Mouse (Mus musculus): ENCODE data around the gene Pigu. TPM values are rescaled to one million over a fixed set of nuclear protein-coding genes. Genes with fewer than 3 reads are reported as not detected.
A peak's percentile ranks its signal among the peaks of the same experiment; 100 is the strongest.

The Pigu gene
- polyA plus RNA-seq (2014; fragmentation: Nextera tagmentation; extraction: Ambion mirVana): 56.1 and 58.0 TPM in 2 replicates

GRCm38 (mm10) chr2:155356971-155357591 lies at the start of gene Pigu:
Gene Pigu (minus strand): TSS chr2:155357430.
- ATAC-seq (ENCODE audit: insufficient read depth, low FRiP score, low TSS enrichment) (peak; percentile 98), DNase-seq (ENCODE audit: low spot score) (peak; percentile 93)
- WGBS: under 1% methylated on average over 38 of the region's 38 CpGs
- H3K4me1 ChIP-seq (ENCODE audit: control insufficient read depth, insufficient read depth, low read length): no peaks in the 10 kb centered on the region; the same call in 1 of the 2 replicates
- no peaks in the 10 kb centered on the region for H3K9me3 ChIP-seq (ENCODE audit: control insufficient read depth, low read length)
- H3K27me3 ChIP-seq (ENCODE audit: control insufficient read depth, insufficient read depth, low read length): no peaks in the 10 kb centered on the region
- H3K27ac ChIP-seq (ENCODE audit: low read depth, low read length): no peak within 1 kb of the TSS
- peak within 1 kb of the TSS; percentile 64 for H3K9ac ChIP-seq (ENCODE audit: low read length)
- H3K4me3 ChIP-seq (ENCODE audit: low read depth, low read length): peak within 1 kb of the TSS; percentile 63
- peak within 1 kb of the TSS; percentile 44 for H3K4me2 ChIP-seq (ENCODE audit: low read depth)
- no peaks in the 10 kb centered on the region for H3K36me3 ChIP-seq (ENCODE audit: control insufficient read depth, insufficient read depth, low read length)

DNA sequence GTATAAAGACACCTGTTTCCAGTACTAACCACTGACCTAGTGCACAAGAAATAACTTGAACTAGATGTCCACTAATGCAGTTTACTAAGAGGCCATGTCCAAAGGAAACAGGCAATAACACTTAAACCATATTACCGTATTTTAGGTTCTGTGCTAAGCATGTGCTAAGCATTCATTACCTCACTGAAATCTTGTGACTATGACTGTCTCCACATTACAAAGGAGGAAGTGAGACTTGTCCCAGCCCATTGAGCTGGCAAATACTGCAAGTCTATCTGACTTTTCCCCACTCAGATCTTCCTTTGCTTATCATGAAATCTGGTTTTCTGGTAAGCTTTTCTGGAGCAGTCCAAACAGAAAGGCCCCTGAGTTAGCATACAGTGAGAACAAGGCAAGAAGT lies 47.4 kb upstream of the Pigu start:
- DNase-seq (ENCODE audit: low spot score): no peak
- Histone ChIP-seq H3K9ac (ENCODE audit: low read length) (no peak overlapping the region), H3K36me3 (ENCODE audit: control insufficient read depth, insufficient read depth, low read length) (peaks cover 7% of the 10 kb centered on the region), H3K4me1 (ENCODE audit: control insufficient read depth, insufficient read depth, low read length) (no peaks in the 10 kb centered on the region), H3K9me3 (ENCODE audit: control insufficient read depth, low read length) (no peaks in the 10 kb centered on the region), H3K4me3 (ENCODE audit: low read depth, low read length) (no peak overlapping the region), H3K4me2 (ENCODE audit: low read depth) (no peak overlapping the region), H3K27me3 (ENCODE audit: control insufficient read depth, insufficient read depth, low read length) (no peaks in the 10 kb centered on the region), H3K27ac (ENCODE audit: low read depth, low read length) (no peak overlapping the region)
- 91% methylated on average over 1 of the region's 1 CpGs for WGBS
- ATAC-seq (ENCODE audit: insufficient read depth, low FRiP score, low TSS enrichment): no peak

DNA sequence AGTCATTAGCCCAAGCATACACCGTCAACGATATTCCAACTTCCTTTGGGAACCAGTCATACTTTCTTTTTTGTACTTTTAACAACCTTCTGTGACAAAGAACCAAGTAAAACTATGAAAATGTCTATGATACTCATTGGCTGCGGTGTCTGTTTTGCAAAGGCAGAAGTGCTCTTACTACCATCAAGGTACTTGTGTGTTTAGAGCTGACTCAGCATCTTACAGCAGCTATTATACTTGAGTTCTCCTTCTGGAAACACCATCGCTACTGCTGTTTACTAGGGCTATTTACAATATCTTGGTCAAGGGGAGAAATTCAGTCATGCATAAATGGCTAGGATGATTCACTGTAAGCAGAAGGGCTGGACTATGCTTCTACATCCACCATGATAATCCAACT lies 44.7 kb upstream of the Pigu start:
- H3K4me2 ChIP-seq (ENCODE audit: low read depth): no peak overlapping the region
- no peak overlapping the region for H3K9ac ChIP-seq (ENCODE audit: low read length)
- DNase-seq (ENCODE audit: low spot score) (no peak), ATAC-seq (ENCODE audit: insufficient read depth, low FRiP score, low TSS enrichment) (no peak)
- H3K9me3 ChIP-seq (ENCODE audit: control insufficient read depth, low read length): no peaks in the 10 kb centered on the region
- WGBS: 96% methylated on average over 4 of the region's 4 CpGs
- no peaks in the 10 kb centered on the region for H3K4me1 ChIP-seq (ENCODE audit: control insufficient read depth, insufficient read depth, low read length)
- peaks cover 12% of the 10 kb centered on the region for H3K36me3 ChIP-seq (ENCODE audit: control insufficient read depth, insufficient read depth, low read length)
- no peak overlapping the region for H3K27ac ChIP-seq (ENCODE audit: low read depth, low read length)
- H3K4me3 ChIP-seq (ENCODE audit: low read depth, low read length): no peak overlapping the region
- H3K27me3 ChIP-seq (ENCODE audit: control insufficient read depth, insufficient read depth, low read length): no peaks in the 10 kb centered on the region

- H3K4me3 ChIP-seq (ENCODE audit: low read depth, low read length): no peak overlapping the region
- H3K9ac ChIP-seq (ENCODE audit: low read length): no peak overlapping the region
- H3K27me3 ChIP-seq (ENCODE audit: control insufficient read depth, insufficient read depth, low read length): no peaks in the 10 kb centered on the region
- no peaks in the 10 kb centered on the region for H3K4me1 ChIP-seq (ENCODE audit: control insufficient read depth, insufficient read depth, low read length)
- no peaks in the 10 kb centered on the region for H3K9me3 ChIP-seq (ENCODE audit: control insufficient read depth, low read length)
- no peak overlapping the region for H3K4me2 ChIP-seq (ENCODE audit: low read depth)
- H3K27ac ChIP-seq (ENCODE audit: low read depth, low read length): no peak overlapping the region
- DNase-seq (ENCODE audit: low spot score): no peak
- no peak for ATAC-seq (ENCODE audit: insufficient read depth, low FRiP score, low TSS enrichment)
- peaks cover 5% of the 10 kb centered on the region for H3K36me3 ChIP-seq (ENCODE audit: control insufficient read depth, insufficient read depth, low read length)
These were observed 43.0 kb upstream of the Pigu start for GRCm38 (mm10) chr2:155400276-155400675.

DNA sequence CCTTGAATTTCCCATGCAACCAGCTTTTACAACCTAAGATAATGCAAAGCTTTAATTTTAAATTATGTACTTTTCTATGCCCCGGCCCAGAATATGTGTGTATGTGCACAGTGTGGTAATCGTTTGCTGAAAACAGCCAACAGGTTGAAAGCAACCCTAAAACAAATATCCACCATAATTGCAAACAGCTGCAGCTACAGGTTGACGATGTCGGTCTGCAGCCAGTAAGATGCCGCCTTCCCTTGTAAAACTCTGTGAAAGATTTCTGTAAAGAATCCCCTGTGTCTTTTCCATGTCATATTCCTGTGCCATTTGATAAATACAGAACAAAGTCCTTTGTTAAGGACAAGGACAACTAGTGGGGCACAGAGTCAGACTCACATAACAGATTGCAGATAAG lies 37.4 kb upstream of the Pigu start:
- Histone ChIP-seq H3K36me3 (ENCODE audit: control insufficient read depth, insufficient read depth, low read length) (peaks cover 5% of the 10 kb centered on the region; the same call in 1 of the 2 replicates), H3K9ac (ENCODE audit: low read length) (no peak overlapping the region), H3K27me3 (ENCODE audit: control insufficient read depth, insufficient read depth, low read length) (no peaks in the 10 kb centered on the region), H3K4me3 (ENCODE audit: low read depth, low read length) (no peak overlapping the region), H3K4me1 (ENCODE audit: control insufficient read depth, insufficient read depth, low read length) (no peaks in the 10 kb centered on the region), H3K27ac (ENCODE audit: low read depth, low read length) (no peak overlapping the region), H3K4me2 (ENCODE audit: low read depth) (no peak overlapping the region), H3K9me3 (ENCODE audit: control insufficient read depth, low read length) (no peaks in the 10 kb centered on the region)
- whole genome bisulfite sequencing: 71% methylated on average over 5 of the region's 5 CpGs
- no peak for DNase-seq (ENCODE audit: low spot score)
- ATAC-seq (ENCODE audit: insufficient read depth, low FRiP score, low TSS enrichment): no peak

DNA sequence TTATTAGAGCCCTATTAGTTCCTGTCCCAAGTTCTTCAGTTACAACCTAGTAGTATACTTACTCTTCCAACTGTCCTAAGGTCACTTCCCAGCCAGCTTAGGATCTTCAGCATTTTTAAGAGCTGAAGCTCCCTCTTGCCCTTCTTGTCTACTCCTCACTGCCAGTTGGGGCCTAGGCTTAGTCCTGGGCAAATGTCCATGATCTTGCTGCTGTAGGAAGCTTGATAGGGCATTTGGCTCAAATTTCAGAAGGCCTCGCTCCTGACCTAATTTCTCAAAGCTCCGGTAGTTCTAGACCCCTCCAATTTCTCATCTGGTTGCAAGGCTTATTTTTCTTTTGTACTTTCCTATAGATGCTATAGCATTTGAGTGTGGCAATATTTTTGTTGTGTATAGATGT lies 31.3 kb upstream of the Pigu start:
- Histone ChIP-seq H3K4me2 (ENCODE audit: low read depth) (no peak overlapping the region), H3K4me1 (ENCODE audit: control insufficient read depth, insufficient read depth, low read length) (peaks cover 10% of the 10 kb centered on the region; the same call in 1 of the 2 replicates), H3K9ac (ENCODE audit: low read length) (no peak overlapping the region), H3K9me3 (ENCODE audit: control insufficient read depth, low read length) (no peaks in the 10 kb centered on the region), H3K27ac (ENCODE audit: low read depth, low read length) (no peak overlapping the region), H3K4me3 (ENCODE audit: low read depth, low read length) (no peak overlapping the region), H3K36me3 (ENCODE audit: control insufficient read depth, insufficient read depth, low read length) (peaks cover 3% of the 10 kb centered on the region), H3K27me3 (ENCODE audit: control insufficient read depth, insufficient read depth, low read length) (no peaks in the 10 kb centered on the region)
- no peak for DNase-seq (ENCODE audit: low spot score)
- WGBS: 90% methylated on average over 2 of the region's 2 CpGs
- ATAC-seq (ENCODE audit: insufficient read depth, low FRiP score, low TSS enrichment): no peak

DNA sequence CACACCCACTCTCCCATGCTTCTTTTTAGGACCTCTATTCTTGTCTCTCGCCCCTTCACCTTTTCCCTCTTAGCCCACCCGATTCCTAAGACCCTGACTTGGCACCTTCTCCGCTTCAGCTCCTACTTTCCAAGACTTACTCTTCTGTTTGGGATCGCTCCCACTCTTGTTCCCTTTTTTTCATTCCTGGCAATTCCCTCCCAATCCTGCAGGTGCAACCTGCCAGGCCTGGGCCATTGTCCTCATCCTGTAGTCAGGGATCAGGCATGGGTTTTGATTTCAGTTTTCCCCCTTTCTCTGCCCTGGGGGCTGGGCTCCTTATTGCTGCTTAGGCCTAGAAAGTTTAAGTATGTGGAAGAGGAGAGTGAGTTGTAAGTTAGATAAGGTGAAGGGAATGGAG lies 29.8 kb upstream of the Pigu start:
- no peak overlapping the region for H3K27ac ChIP-seq (ENCODE audit: low read depth, low read length)

DNA sequence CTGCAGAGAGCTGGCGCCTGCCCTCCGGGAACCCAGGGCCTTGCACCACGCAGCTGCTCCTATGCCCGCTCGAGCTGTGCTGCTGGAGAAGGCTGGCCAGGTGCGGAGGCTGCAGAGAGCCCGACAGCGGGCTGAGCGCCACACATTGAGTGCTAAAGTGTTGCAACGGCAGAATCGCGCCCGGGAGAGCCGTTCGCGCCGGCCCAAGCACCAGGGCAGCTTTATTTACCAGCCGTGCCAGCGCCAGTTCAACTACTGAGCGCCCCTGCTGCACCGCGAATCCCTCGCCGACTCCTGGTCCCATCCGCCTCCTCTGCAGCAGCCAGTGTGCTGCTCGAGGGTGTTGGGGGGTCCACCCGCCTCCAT lies 29.3 kb upstream of the Pigu start:
- Histone ChIP-seq H3K36me3 (ENCODE audit: control insufficient read depth, insufficient read depth, low read length) (peaks cover 3% of the 10 kb centered on the region), H3K9me3 (ENCODE audit: control insufficient read depth, low read length) (no peaks in the 10 kb centered on the region), H3K27ac (ENCODE audit: low read depth, low read length) (no peak overlapping the region), H3K4me2 (ENCODE audit: low read depth) (peak overlapping the region; percentile 9; the same call in 1 of the 2 replicates), H3K4me1 (ENCODE audit: control insufficient read depth, insufficient read depth, low read length) (peaks cover 20% of the 10 kb centered on the region), H3K9ac (ENCODE audit: low read length) (peak overlapping the region; percentile 6; the same call in 1 of the 2 replicates), H3K27me3 (ENCODE audit: control insufficient read depth, insufficient read depth, low read length) (no peaks in the 10 kb centered on the region), H3K4me3 (ENCODE audit: low read depth, low read length) (0 out of 2 replicates have a peak overlapping the region, but pooled peaks have one; percentile 1)
- DNase-seq (ENCODE audit: low spot score) (no peak), ATAC-seq (ENCODE audit: insufficient read depth, low FRiP score, low TSS enrichment) (no peak)
- WGBS: 15% methylated on average over 27 of the region's 27 CpGs

More for the DNA sequence above, 29.8 kb upstream of the Pigu start:
- Histone ChIP-seq H3K9ac (ENCODE audit: low read length) (no peak overlapping the region), H3K36me3 (ENCODE audit: control insufficient read depth, insufficient read depth, low read length) (peaks cover 3% of the 10 kb centered on the region), H3K9me3 (ENCODE audit: control insufficient read depth, low read length) (no peaks in the 10 kb centered on the region), H3K27me3 (ENCODE audit: control insufficient read depth, insufficient read depth, low read length) (no peaks in the 10 kb centered on the region), H3K4me1 (ENCODE audit: control insufficient read depth, insufficient read depth, low read length) (peaks cover 20% of the 10 kb centered on the region), H3K4me3 (ENCODE audit: low read depth, low read length) (no peak overlapping the region), H3K4me2 (ENCODE audit: low read depth) (no peak overlapping the region)
- 59% methylated on average over 4 of the region's 4 CpGs for WGBS
- ATAC-seq (ENCODE audit: insufficient read depth, low FRiP score, low TSS enrichment) (no peak), DNase-seq (ENCODE audit: low spot score) (no peak)

Measured in neural tube, embryonic 11.5 days (tissue).